In the genomic region with DNA sequence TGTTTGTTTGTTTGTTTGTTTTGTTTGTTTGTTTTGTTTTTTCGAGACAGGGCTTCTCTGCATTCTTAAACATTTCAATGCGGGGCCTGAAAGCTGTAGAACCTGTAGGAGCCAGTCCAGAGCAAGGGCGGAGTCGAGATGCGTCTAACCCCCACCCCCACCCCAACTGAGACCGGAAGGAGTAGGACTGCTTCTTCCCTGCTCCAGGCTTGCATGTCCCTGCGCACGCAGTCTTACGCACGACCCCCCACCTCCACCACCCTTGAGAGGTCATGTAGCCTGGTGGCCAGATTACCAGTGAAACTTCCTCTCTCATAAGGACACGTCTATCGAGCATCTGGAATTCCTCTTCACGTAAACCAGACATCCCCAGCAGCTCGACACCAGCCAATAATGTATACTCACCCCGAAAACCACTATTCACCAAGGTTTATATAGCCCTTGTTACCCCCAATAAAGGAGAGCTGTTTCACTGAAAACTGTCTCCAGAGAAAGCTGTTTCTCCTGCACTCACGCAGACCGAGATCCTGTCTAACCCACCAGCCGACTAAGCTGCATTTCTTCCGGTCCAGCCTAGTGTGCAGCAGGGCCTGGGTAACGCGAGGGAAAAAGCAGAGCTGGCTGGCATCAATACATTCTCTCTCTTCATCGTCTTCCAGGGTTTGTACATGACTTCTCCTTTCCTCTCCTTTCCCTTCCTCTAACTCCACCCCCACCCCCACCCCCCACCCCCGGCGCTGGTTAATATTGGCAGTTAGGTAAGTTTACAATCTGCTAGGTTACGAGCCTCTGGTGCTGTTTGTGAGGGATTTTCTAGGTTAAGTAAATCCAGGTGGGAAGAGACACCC, we compare ENCODE assay signal across 16 mouse cellular contexts. TPM values are rescaled to one million over a fixed set of nuclear protein-coding genes. Genes with fewer than 3 reads are reported as not detected.
DNase-seq lines count a peak whose midpoint lies in the region; ATAC-seq and TF ChIP-seq lines count a peak whose summit lies in the region.
"Had no signal": no experiment of that assay in that cellular context is flagged by ENCODE, and none has a peak within 500 bp of the region (broad histone marks: within the 10 kb centered on the region; RNA-seq: fewer than 3 reads in every experiment).

No protein-coding gene starts in this region.

- no peaks in the 10 kb centered on the region for H3K27me3 ChIP-seq in embryonic facial prominence, embryonic 13.5 days
- no peaks in the 10 kb centered on the region for H3K27me3 ChIP-seq in embryonic facial prominence, embryonic 10.5 days (replicated peaks; ENCODE audit: low read depth, poor library complexity, severe bottlenecking)
- H3K27me3 ChIP-seq in limb, embryonic 12.5 days = no peaks in the 10 kb centered on the region
- H3K27me3 ChIP-seq in lung, postnatal 0 days (replicated peaks; ENCODE audit: insufficient read depth, low read length) = no peaks in the 10 kb centered on the region

- TF ChIP-seq EP300 in lung, postnatal 0 days (IDR thresholded peaks at IDR 0.05) = no peak

- WGBS in embryonic facial prominence, embryonic 13.5 days = 51% methylated on average over 25 of the region's 25 CpGs
- WGBS in embryonic facial prominence, embryonic 10.5 days = 73% methylated on average over 25 of the region's 25 CpGs
- WGBS in limb, embryonic 12.5 days = 28% methylated on average over 25 of the region's 25 CpGs
- 52% methylated on average over 25 of the region's 25 CpGs for WGBS in lung, postnatal 0 days

- peak overlapping the region; percentile 1; the same call in 1 of the 2 replicates for H3K4me2 ChIP-seq in embryonic facial prominence, embryonic 13.5 days
- peak overlapping the region; percentile 52 for H3K4me2 ChIP-seq in limb, embryonic 12.5 days
- no peak overlapping the region for H3K4me2 ChIP-seq in lung, postnatal 0 days (replicated peaks; ENCODE audit: low read depth, low read length)

- no peak overlapping the region for H3K4me3 ChIP-seq in embryonic facial prominence, embryonic 13.5 days
- no peak overlapping the region for H3K4me3 ChIP-seq in embryonic facial prominence, embryonic 10.5 days
- peak overlapping the region; percentile 16 for H3K4me3 ChIP-seq in limb, embryonic 12.5 days (replicated peaks)
- no peak overlapping the region for H3K4me3 ChIP-seq in lung, postnatal 0 days (ENCODE audit: low read depth, low read length)
- H3K4me3 ChIP-seq: forebrain, embryonic 10.5 days; megakaryocyte, embryonic 14.5 days had no signal

- no peaks in the 10 kb centered on the region for H3K9me3 ChIP-seq in embryonic facial prominence, embryonic 13.5 days
- H3K9me3 ChIP-seq in embryonic facial prominence, embryonic 10.5 days = no peaks in the 10 kb centered on the region
- no peaks in the 10 kb centered on the region for H3K9me3 ChIP-seq in limb, embryonic 12.5 days
- H3K9me3 ChIP-seq in lung, postnatal 0 days (ENCODE audit: low read length) = no peaks in the 10 kb centered on the region
- H3K9me3 ChIP-seq: forebrain, embryonic 10.5 days had no signal

- H3K36me3 ChIP-seq in embryonic facial prominence, embryonic 13.5 days = no peaks in the 10 kb centered on the region
- no peaks in the 10 kb centered on the region for H3K36me3 ChIP-seq in embryonic facial prominence, embryonic 10.5 days (replicated peaks)
- no peaks in the 10 kb centered on the region for H3K36me3 ChIP-seq in limb, embryonic 12.5 days
- H3K36me3 ChIP-seq in lung, postnatal 0 days (ENCODE audit: insufficient read depth, low read length) = no peaks in the 10 kb centered on the region
- H3K36me3 ChIP-seq: forebrain, embryonic 10.5 days had no signal

- DNase-seq in embryonic facial prominence, embryonic 10.5 days (ENCODE audit: low spot score) = no peak
- DNase-seq in thymus, postnatal 0 days (ENCODE audit: low spot score) = peak; percentile 18
- DNase-seq in thymus, postnatal 10 days (ENCODE audit: low spot score in 2 of 2) = no peak
- no peak for DNase-seq in layer of hippocampus, postnatal 10 days (ENCODE audit: low spot score in 2 of 2)
- DNase-seq in lung, postnatal 0 days (ENCODE audit: low spot score) = no peak
- no peak for DNase-seq in spleen, adult 18-20 months
- DNase-seq: cerebellum, adult 2 months; layer of hippocampus, postnatal 36 days; right cerebral cortex, postnatal 14 days had no signal

- ATAC-seq in embryonic facial prominence, embryonic 13.5 days (ENCODE audit: insufficient number of reproducible peaks, insufficient read depth, low FRiP score, low TSS enrichment, low read depth) = no peak
- ATAC-seq in limb, embryonic 12.5 days (ENCODE audit: insufficient number of reproducible peaks, insufficient read depth, low FRiP score, low TSS enrichment, low read depth) = peak; percentile 58
- ATAC-seq in lung, postnatal 0 days = no peak
- ATAC-seq: hindbrain, embryonic 16.5 days had no signal

- H3K9ac ChIP-seq in embryonic facial prominence, embryonic 13.5 days = no peak overlapping the region
- no peak overlapping the region for H3K9ac ChIP-seq in limb, embryonic 12.5 days (replicated peaks)
- H3K9ac ChIP-seq in lung, postnatal 0 days (replicated peaks; ENCODE audit: low read depth) = no peak overlapping the region

- no peak for TF ChIP-seq CTCF in lung, postnatal 0 days (IDR thresholded peaks at IDR 0.05)

- no peak overlapping the region for H3K27ac ChIP-seq in embryonic facial prominence, embryonic 13.5 days
- no peak overlapping the region for H3K27ac ChIP-seq in embryonic facial prominence, embryonic 10.5 days (replicated peaks)
- peak overlapping the region; percentile 81 for H3K27ac ChIP-seq in limb, embryonic 12.5 days
- H3K27ac ChIP-seq in lung, postnatal 0 days (ENCODE audit: low read length) = no peak overlapping the region
- H3K27ac ChIP-seq: forebrain, embryonic 10.5 days; kidney, postnatal 0 days had no signal

- peaks cover 7% of the 10 kb centered on the region; the same call in 1 of the 2 replicates for H3K4me1 ChIP-seq in embryonic facial prominence, embryonic 13.5 days
- peaks cover 6% of the 10 kb centered on the region; the same call in 1 of the 2 replicates for H3K4me1 ChIP-seq in embryonic facial prominence, embryonic 10.5 days
- H3K4me1 ChIP-seq in limb, embryonic 12.5 days (replicated peaks) = peaks cover 14% of the 10 kb centered on the region
- H3K4me1 ChIP-seq in lung, postnatal 0 days (ENCODE audit: insufficient read depth, low read depth, low read length) = no peaks in the 10 kb centered on the region
- H3K4me1 ChIP-seq: forebrain, embryonic 10.5 days had no signal

RNA-seq across cellular contexts. Expression of a gene that starts 44.7 kb away (rescaled TPM):
- polyA plus RNA-seq in embryonic facial prominence, embryonic 13.5 days (2015; fragmentation: Nextera tagmentation; extraction: Ambion mirVana) = 0.07 TPM in 1 of 2 replicates, not detected in the other
- 0.05 TPM in 1 of 2 replicates, not detected in the other for polyA plus RNA-seq in embryonic facial prominence, embryonic 10.5 days (2016; fragmentation: Nextera tagmentation; extraction: Ambion mirVana)
- 0.08 and 0.10 TPM in 2 replicates for polyA plus RNA-seq in thymus, postnatal 0 days (2015; fragmentation: Nextera tagmentation; extraction: Ambion mirVana)
- not detected in 2 replicates for polyA plus RNA-seq in limb, embryonic 12.5 days (2016; fragmentation: Nextera tagmentation; extraction: Ambion mirVana)
- not detected for total RNA-seq in layer of hippocampus, postnatal 10 days (2021)
- polyA plus RNA-seq in lung, postnatal 0 days (2015; fragmentation: Nextera tagmentation; extraction: Ambion mirVana) = not detected in 2 replicates
- total RNA-seq: gastrocnemius, adult 18-20 months; layer of hippocampus, postnatal 36 days had no signal
- polyA plus RNA-seq: cerebellum, adult 2 months; forebrain, embryonic 10.5 days; hindbrain, embryonic 16.5 days had no signal

RNA-seq across cellular contexts. Expression of a gene that starts 59.8 kb away (rescaled TPM):
- 8.5 and 12.1 TPM in 2 replicates for polyA plus RNA-seq in embryonic facial prominence, embryonic 13.5 days (2015; fragmentation: Nextera tagmentation; extraction: Ambion mirVana)
- polyA plus RNA-seq in embryonic facial prominence, embryonic 10.5 days (2016; fragmentation: Nextera tagmentation; extraction: Ambion mirVana) = 1.9 and 2.6 TPM in 2 replicates
- polyA plus RNA-seq in thymus, postnatal 0 days (2015; fragmentation: Nextera tagmentation; extraction: Ambion mirVana) = 0.32 and 0.33 TPM in 2 replicates
- 1.7 and 2.4 TPM in 2 replicates for polyA plus RNA-seq in limb, embryonic 12.5 days (2016; fragmentation: Nextera tagmentation; extraction: Ambion mirVana)
- 100 to 1,000 TPM; 109 to 116 TPM for total RNA-seq in layer of hippocampus, postnatal 10 days (2021)
- polyA plus RNA-seq in lung, postnatal 0 days (2015; fragmentation: Nextera tagmentation; extraction: Ambion mirVana) = 4.8 and 6.0 TPM in 2 replicates
